Mouse (Mus musculus) kidney, embryonic 16.5 days (tissue): ENCODE measurements around the gene Zbp1. TPM values are rescaled to one million over a fixed set of nuclear protein-coding genes. Genes with fewer than 3 reads are reported as not detected.

Source experiments
- ATAC-seq: fragments of 200-750 bp; cut with Nextera tagmentation; 2 replicates; pipeline ENCODE4 v1.8.0; 2017; ENCODE audit warnings: moderate TSS enrichment; ENCODE audit not compliant: low FRiP score, low TSS enrichment
- H3K27ac ChIP-seq: fragments of 300-500 bp; sonication (generic); 2 replicates; pipeline ENCODE4 v1.5.1; 2014; ENCODE audit warnings: low read length
- H3K27me3 ChIP-seq: fragments of 300-500 bp; sonication (generic); 2 replicates; pipeline ENCODE4 v1.6.1; 2014; ENCODE audit warnings: low read length, control low read depth, mixed read lengths; ENCODE audit not compliant: insufficient read depth
- H3K36me3 ChIP-seq: fragments of 300-500 bp; sonication (generic); 2 replicates; pipeline ENCODE4 v1.6.1; 2014; ENCODE audit warnings: low read length, control low read depth, mixed read lengths; ENCODE audit not compliant: insufficient read depth
- H3K4me1 ChIP-seq: fragments of 300-500 bp; sonication (generic); 2 replicates; pipeline ENCODE4 v1.6.1; 2014; ENCODE audit warnings: low read length, control low read depth, mixed read lengths; ENCODE audit not compliant: insufficient read depth
- H3K4me2 ChIP-seq: fragments of 300-500 bp; sonication (generic); replicated peaks from 2 replicates; pipeline ENCODE4 v1.6.1; 2014; ENCODE audit warnings: low read depth, low read length
- H3K4me3 ChIP-seq: fragments of 300-500 bp; sonication (generic); 2 replicates; pipeline ENCODE4 v1.5.1; 2014; ENCODE audit warnings: mild to moderate bottlenecking, low read length
- H3K9ac ChIP-seq: fragments of 300-500 bp; sonication (generic); replicated peaks from 2 replicates; pipeline ENCODE4 v1.6.1; 2014; ENCODE audit warnings: low read length
- H3K9me3 ChIP-seq: fragments of 300-500 bp; sonication (generic); 2 replicates; pipeline ENCODE4 v1.6.1; 2016; ENCODE audit warnings: low read length, control low read depth
- WGBS: fragments of 180-500 bp; shearing (Covaris S2); extraction: QIAGEN DNeasy Blood & Tissue Kit; methylation state at CpG from one replicate; pipeline ENCODE4 v1.1.7; 2014; 5-methylcytosine and 5-hydroxymethylcytosine counted together
- polyA plus RNA-seq: library from polyadenylated mRNA; unstranded; fragments of >200 nt; fragmentation: Nextera tagmentation; extraction: Ambion mirVana; gene quantifications from 2 replicates; pipeline ENCODE4 v1.2.1, GENCODE M21; 2015

The Zbp1 gene
- polyA plus RNA-seq, 1 experiment from 2014 or later: 0.67 TPM

DNA sequence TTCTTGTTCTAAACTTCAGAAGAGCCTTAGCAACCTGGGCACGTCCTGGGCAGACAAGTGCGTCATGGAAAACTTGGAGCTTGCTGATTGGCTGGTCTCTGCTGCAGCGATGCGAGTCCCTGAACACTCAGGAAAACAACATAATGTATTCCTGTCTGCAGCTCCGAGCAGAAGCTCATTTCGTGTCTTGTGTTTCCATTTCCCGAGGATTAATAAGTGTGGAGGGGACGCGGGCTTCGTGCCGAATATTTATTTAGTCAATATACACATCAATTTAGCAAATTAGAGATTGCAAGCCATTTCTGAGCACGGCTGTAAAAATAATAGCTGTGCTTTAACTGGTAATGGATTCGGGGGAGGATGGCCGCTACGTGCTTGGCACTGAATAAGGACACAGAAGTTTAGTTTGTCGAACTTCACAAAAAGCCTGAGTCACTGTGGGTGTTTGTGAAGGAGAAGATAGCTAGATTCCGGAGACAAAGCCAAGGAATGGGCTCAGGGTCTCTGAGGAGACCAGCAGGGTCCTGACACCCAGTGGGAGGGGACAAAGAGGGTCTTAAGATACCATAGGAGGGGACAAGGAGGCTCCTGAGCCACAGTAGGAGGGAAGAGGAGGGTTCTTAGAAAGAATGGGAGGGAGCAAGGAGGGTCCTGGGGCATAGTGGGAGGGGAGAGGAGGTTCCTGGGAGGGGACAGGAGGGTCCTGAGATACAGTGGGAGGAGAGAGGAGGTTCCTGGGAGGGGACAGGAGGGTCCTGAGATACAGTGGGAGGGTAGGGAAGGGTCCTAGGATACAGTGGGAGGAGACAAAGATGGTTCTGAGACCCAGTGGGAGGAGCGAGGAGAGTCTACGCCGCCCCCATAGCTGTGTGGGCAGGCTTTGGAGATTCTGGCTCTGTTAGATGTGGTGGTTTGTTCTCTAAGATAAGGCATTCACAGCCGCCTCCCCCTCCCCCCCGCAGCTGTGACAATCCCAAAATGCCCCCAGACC is 44.9 kb downstream of the Zbp1 start:
- WGBS: 3% methylated on average over 22 of the region's 22 CpGs
- Histone ChIP-seq H3K36me3 (no peaks in the 10 kb centered on the region), H3K4me3 (peak overlapping the region; percentile 28), H3K27ac (peak overlapping the region; percentile 95), H3K9me3 (no peaks in the 10 kb centered on the region), H3K4me2 (peak overlapping the region; percentile 55), H3K9ac (peak overlapping the region; percentile 52), H3K27me3 (peaks cover 37% of the 10 kb centered on the region), H3K4me1 (peaks cover 57% of the 10 kb centered on the region)
- peak; percentile 73 for ATAC-seq

DNA sequence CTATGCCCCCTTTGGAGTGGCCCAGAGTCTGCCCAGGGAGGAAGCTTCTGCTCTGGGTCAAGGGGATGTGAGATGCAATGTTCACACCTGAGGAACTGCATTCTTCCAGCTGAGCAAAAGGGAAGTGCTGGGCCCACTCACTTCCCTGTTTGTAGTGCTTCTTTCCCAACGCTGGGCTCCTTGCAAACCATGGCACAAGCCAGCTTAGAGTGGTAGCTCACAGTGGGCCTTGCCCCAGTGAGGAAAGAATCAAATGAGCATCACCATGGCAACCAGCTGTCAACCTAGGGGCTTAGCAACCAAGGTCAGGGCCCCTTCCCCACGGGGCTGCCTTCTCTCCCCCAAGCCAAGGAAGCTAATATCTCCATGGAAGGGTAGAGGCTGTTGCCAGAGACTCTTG is 45.7 kb downstream of the Zbp1 start:
- no peak for ATAC-seq
- H3K36me3 ChIP-seq: no peaks in the 10 kb centered on the region
- H3K9ac ChIP-seq: peak overlapping the region; percentile 52; the same call in 1 of the 2 replicates
- no peak overlapping the region for H3K4me3 ChIP-seq
- peaks cover 56% of the 10 kb centered on the region for H3K4me1 ChIP-seq
- H3K27me3 ChIP-seq: peaks cover 38% of the 10 kb centered on the region
- peak overlapping the region; percentile 95 for H3K27ac ChIP-seq
- 22% methylated on average over 2 of the region's 2 CpGs for WGBS
- H3K4me2 ChIP-seq: peak overlapping the region; percentile 55
- H3K9me3 ChIP-seq: no peaks in the 10 kb centered on the region

DNA sequence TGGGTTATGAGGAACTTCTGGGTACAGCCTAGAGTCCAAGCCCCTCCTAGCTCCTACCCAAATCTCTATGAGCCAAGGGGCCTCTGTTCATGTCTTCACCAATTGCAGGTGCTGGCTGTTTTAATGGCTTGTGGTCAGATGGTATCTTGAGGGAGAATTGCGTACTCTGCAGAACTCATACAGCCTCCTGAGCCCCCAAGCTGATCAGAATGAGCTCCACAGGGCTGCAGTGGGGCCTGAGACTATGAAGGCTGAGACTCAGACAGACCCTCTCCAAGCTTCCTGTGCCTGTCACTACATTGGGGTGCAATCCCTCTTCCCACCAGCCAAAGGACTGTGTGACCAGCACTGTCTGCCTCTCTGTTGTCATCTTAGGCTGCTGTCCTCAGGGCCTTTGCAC is 46.3 kb downstream of the Zbp1 start:
- Histone ChIP-seq H3K9ac (no peak overlapping the region), H3K36me3 (no peaks in the 10 kb centered on the region), H3K4me3 (no peak overlapping the region), H3K4me2 (no peak overlapping the region), H3K4me1 (peaks cover 50% of the 10 kb centered on the region), H3K27me3 (peaks cover 38% of the 10 kb centered on the region), H3K9me3 (no peaks in the 10 kb centered on the region), H3K27ac (peak overlapping the region; percentile 95)
- 75% methylated on average over 1 of the region's 1 CpGs for WGBS
- ATAC-seq: no peak

DNA sequence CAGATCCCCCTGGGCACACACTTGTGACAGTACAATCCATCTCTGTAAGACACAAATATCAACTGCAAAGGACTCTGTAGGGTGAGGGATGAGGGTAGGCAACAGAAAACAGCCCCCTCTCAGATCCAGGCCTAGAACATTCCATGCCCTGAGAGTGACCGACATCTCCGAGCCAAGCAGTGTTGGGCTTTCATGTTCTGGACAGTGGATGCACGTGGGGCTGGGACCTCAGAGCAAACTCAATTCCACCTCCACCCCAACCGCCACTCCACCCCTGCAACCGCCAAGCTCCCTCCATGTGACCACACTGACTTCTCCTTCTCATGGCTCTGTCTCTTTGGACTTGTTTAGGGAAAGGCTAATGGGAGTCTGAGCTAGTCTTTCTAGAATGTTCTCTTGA is 46.8 kb downstream of the Zbp1 start:
- H3K27ac ChIP-seq: peak overlapping the region; percentile 95
- peak overlapping the region; percentile 40 for H3K4me2 ChIP-seq
- H3K9ac ChIP-seq: peak overlapping the region; percentile 24; the same call in 1 of the 2 replicates
- peaks cover 34% of the 10 kb centered on the region for H3K27me3 ChIP-seq
- WGBS: 31% methylated on average over 5 of the region's 5 CpGs
- H3K4me3 ChIP-seq: no peak overlapping the region
- H3K9me3 ChIP-seq: no peaks in the 10 kb centered on the region
- no peaks in the 10 kb centered on the region for H3K36me3 ChIP-seq
- no peak; the same call in 1 of the 2 replicates for ATAC-seq
- H3K4me1 ChIP-seq: peaks cover 50% of the 10 kb centered on the region

DNA sequence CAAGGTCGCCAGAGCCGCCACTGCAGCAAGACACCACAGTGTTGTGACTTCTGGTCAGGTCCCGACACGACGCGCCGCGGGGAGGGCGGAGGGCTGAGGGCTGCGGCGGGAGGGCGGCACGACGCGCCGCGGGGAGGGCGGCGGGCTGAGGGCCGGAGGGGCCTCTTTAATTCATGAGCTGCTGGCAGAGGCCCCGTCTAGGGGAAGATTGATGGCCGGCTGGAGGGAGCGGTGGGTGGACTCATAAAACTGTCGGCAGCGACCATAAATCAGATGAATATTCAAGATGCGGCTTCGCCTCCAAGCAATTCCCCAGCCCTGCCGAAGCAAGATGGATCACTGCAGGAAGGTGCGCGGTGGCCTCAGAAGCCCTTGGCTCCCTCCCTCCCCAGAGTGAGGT is 47.3 kb downstream of the Zbp1 start:
- under 1% methylated on average over 30 of the region's 30 CpGs for WGBS

DNA sequence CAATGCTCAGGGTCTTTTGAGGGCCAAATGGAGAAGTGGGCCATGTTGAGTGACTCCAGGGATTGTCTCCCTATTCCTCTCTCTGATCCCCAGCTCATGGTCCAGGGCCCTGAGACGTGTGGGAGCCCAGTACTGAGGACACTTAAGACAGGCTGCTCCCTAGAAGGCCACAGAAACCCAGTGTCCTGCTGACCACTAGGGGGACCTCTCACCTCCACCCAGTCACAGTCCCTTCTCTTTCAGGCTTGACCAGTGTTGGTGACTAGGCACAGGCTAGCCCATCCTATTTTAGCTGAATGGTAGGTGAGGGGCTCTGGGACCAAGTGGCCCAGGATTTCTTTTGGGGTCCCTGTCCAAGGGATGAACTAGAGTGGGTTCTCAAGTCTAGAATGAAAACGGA is 48.0 kb downstream of the Zbp1 start:
- peaks cover 50% of the 10 kb centered on the region for H3K4me1 ChIP-seq
- no peak overlapping the region for H3K4me2 ChIP-seq
- WGBS: 48% methylated on average over 2 of the region's 2 CpGs
- H3K27ac ChIP-seq: peak overlapping the region; percentile 95; the same call in 1 of the 2 replicates
- no peak overlapping the region for H3K4me3 ChIP-seq
- peaks cover 44% of the 10 kb centered on the region for H3K27me3 ChIP-seq
- H3K9me3 ChIP-seq: no peaks in the 10 kb centered on the region
- H3K36me3 ChIP-seq: no peaks in the 10 kb centered on the region
- no peak overlapping the region for H3K9ac ChIP-seq
- no peak for ATAC-seq

More for the DNA sequence above, 47.3 kb downstream of the Zbp1 start:
- Histone ChIP-seq H3K4me3 (peak overlapping the region; percentile 14; the same call in 1 of the 2 replicates), H3K4me2 (peak overlapping the region; percentile 40), H3K36me3 (no peaks in the 10 kb centered on the region), H3K27me3 (peaks cover 37% of the 10 kb centered on the region), H3K9ac (peak overlapping the region; percentile 24; the same call in 1 of the 2 replicates), H3K9me3 (no peaks in the 10 kb centered on the region), H3K4me1 (peaks cover 50% of the 10 kb centered on the region), H3K27ac (peak overlapping the region; percentile 95)
- peak; percentile 88 for ATAC-seq

DNA sequence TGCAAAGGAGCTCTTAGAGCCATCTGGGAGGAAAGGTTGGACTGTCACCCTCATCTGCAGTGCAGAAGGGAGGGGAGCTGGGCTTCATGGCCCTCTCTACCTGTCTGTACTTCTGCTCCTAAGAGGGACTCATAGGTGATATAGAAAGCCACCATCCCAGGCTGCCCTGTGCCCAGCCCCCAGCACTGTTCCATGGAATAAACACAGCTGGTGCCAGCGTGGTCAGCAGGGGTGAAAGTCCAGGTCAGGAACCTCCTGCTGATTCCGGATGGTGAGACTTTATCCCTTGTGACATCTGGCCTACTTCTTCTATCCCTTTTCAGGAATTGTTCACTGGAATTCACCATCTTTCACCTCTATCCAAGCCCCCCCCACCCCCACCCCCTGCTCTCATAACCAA is 48.6 kb downstream of the Zbp1 start:
- 51% methylated on average over 2 of the region's 2 CpGs for whole genome bisulfite sequencing

DNA sequence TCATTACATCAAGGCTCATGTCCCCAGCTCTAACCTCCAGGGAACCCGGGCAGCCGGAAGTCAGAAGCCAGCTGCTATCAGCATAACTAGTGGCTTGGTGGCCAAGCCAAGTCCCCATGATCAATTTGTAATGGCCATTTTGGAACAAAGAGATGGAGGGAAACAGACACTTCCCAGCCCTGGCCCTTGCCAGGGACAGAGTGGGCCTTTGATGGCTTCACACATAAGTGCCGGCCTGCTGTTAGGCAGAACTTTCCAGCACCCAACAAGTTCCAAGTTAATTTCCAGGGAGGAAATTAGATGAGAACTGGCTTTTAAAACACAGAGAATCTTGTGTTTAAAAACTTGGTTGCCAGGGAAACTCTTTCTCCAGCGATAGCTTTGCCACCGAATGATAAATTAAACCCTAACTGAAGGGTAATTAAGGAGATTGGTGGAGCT is 50.3 kb downstream of the Zbp1 start:
- H3K27me3 ChIP-seq: peaks cover 50% of the 10 kb centered on the region
- H3K9me3 ChIP-seq: no peaks in the 10 kb centered on the region
- H3K27ac ChIP-seq: no peak overlapping the region
- WGBS: 35% methylated on average over 5 of the region's 5 CpGs
- no peak overlapping the region for H3K4me2 ChIP-seq
- H3K4me3 ChIP-seq: no peak overlapping the region
- no peak overlapping the region for H3K9ac ChIP-seq
- no peaks in the 10 kb centered on the region for H3K36me3 ChIP-seq
- peaks cover 35% of the 10 kb centered on the region for H3K4me1 ChIP-seq
- no peak for ATAC-seq

More for the DNA sequence above, 48.6 kb downstream of the Zbp1 start:
- ATAC-seq: no peak
- H3K4me1 ChIP-seq: peaks cover 50% of the 10 kb centered on the region
- H3K9me3 ChIP-seq: no peaks in the 10 kb centered on the region
- no peak overlapping the region for H3K4me3 ChIP-seq
- H3K27me3 ChIP-seq: peaks cover 49% of the 10 kb centered on the region
- H3K9ac ChIP-seq: no peak overlapping the region
- H3K36me3 ChIP-seq: no peaks in the 10 kb centered on the region
- no peak overlapping the region for H3K27ac ChIP-seq
- H3K4me2 ChIP-seq: no peak overlapping the region

DNA sequence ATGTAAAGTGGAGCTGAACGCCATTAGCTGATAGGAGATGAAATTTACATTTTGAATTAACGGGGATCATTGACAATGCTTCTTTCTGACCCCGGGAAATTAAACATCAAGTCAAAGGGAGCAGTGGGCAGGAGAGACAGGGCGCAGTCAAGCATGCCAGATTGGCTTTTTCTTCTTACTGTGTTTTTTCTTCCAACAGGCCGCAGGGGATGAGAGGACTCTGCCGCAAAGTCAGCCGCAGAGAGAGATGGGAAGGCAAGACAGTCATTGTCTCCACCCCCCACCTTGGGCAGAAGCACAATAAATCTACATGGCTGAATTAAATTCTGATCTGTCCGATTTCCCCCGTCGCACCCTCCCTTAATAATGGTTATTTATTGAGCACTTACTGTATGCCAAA is 53.4 kb downstream of the Zbp1 start:
- H3K36me3 ChIP-seq: no peaks in the 10 kb centered on the region
- H3K9ac ChIP-seq: no peak overlapping the region
- no peaks in the 10 kb centered on the region for H3K9me3 ChIP-seq
- peaks cover 44% of the 10 kb centered on the region for H3K27me3 ChIP-seq
- no peak overlapping the region for H3K27ac ChIP-seq
- WGBS: 80% methylated on average over 10 of the region's 10 CpGs
- no peak overlapping the region for H3K4me3 ChIP-seq
- H3K4me1 ChIP-seq: peaks cover 9% of the 10 kb centered on the region; the same call in 1 of the 2 replicates
- ATAC-seq: no peak
- H3K4me2 ChIP-seq: no peak overlapping the region

DNA sequence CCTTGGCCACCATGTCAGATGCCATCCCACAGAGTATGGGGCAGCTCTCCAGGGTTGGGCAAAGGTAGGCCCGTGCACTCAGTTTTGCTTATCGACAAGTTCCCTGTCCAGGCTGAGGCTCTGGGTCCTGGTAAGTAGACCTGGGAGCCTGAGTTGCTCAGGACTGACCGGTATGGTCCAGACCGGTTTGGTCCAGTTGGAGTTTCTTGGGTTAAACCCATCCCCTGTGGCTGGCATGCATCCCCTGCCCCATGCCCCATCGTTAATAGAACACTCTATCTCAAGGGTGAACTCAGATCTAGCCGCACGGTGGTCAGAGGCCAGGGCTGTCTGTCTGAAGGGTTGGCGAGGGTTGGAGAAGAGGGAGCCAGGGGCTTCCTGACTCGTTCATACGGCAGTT is 53.8 kb downstream of the Zbp1 start:
- no peak overlapping the region for H3K4me2 ChIP-seq
- H3K9me3 ChIP-seq: no peaks in the 10 kb centered on the region
- no peak overlapping the region for H3K9ac ChIP-seq
- no peaks in the 10 kb centered on the region for H3K36me3 ChIP-seq
- H3K4me3 ChIP-seq: no peak overlapping the region
- H3K27ac ChIP-seq: no peak overlapping the region
- 82% methylated on average over 10 of the region's 10 CpGs for WGBS
- peaks cover 10% of the 10 kb centered on the region for H3K4me1 ChIP-seq
- H3K27me3 ChIP-seq: peaks cover 40% of the 10 kb centered on the region
- ATAC-seq: no peak
